12 mouse cellular contexts compared by ENCODE assay signal in the genomic region with DNA sequence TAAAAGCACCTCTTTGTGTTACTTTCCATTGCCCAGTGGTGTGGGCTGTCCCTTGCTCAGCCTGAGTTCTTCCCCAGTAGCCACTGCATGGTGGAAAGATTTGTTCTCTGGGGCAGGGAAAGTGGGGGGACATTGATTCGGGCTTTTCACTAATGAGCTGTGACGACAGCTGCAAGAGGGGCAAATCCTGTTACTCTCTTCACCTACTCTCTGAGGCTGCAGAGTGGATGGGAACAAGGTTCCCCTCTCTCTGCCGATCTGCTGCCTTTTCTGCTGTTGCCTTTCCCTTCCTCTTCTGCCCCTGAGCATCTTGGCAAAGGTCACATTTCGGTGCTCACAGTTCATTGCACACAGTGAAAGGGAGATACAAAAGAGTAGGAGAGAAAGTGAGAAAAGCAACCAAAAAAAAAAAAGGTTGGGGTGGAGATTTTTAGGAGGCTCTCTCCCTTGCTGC. TPM values are rescaled to one million over a fixed set of nuclear protein-coding genes. Genes with fewer than 3 reads are reported as not detected.
A peak's percentile ranks its signal among the peaks of the same experiment; 100 is the strongest.
DNase-seq lines count a peak whose midpoint lies in the region; ATAC-seq lines count a peak whose summit lies in the region.
"Had no signal": no experiment of that assay in that cellular context is flagged by ENCODE, and none has a peak within 500 bp of the region (broad histone marks: within the 10 kb centered on the region; RNA-seq: fewer than 3 reads in every experiment).

No protein-coding gene starts in this region.

- H3K4me2 ChIP-seq in kidney, embryonic 15.5 days = no peak overlapping the region
- H3K4me2 ChIP-seq in kidney, embryonic 16.5 days (replicated peaks; ENCODE audit: low read depth, low read length) = no peak overlapping the region
- 0 out of 2 replicates have a peak overlapping the region, but pooled peaks have one; percentile 25 for H3K4me2 ChIP-seq in hindbrain, embryonic 11.5 days (replicated peaks; ENCODE audit: low read depth, low read length)
- H3K4me2 ChIP-seq in neural tube, embryonic 11.5 days (ENCODE audit: low read depth) = peak overlapping the region; percentile 16

- no peak overlapping the region for H3K4me3 ChIP-seq in kidney, embryonic 15.5 days (replicated peaks)
- no peak overlapping the region for H3K4me3 ChIP-seq in kidney, embryonic 16.5 days (ENCODE audit: low read length)
- no peak overlapping the region for H3K4me3 ChIP-seq in hindbrain, embryonic 11.5 days (ENCODE audit: low read depth, low read length)
- H3K4me3 ChIP-seq in neural tube, embryonic 11.5 days (ENCODE audit: low read depth, low read length) = no peak overlapping the region
- H3K4me3 ChIP-seq: erythroblast, embryonic 14.5 days; left cerebral cortex, adult 2 months had no signal

- intact Hi-C loops in left cerebral cortex, postnatal 10 days (cut with DNase I) = no loop called here

- no peak overlapping the region for H3K9ac ChIP-seq in kidney, embryonic 15.5 days
- H3K9ac ChIP-seq in kidney, embryonic 16.5 days (replicated peaks; ENCODE audit: low read length) = no peak overlapping the region
- H3K9ac ChIP-seq in hindbrain, embryonic 11.5 days (ENCODE audit: low read depth, low read length) = no peak overlapping the region
- no peak overlapping the region for H3K9ac ChIP-seq in neural tube, embryonic 11.5 days (ENCODE audit: low read length)

- no peak for ATAC-seq in kidney, embryonic 15.5 days (replicated peaks; ENCODE audit: low FRiP score)
- no peak for ATAC-seq in kidney, embryonic 16.5 days (ENCODE audit: low FRiP score, low TSS enrichment)
- peak; percentile 82 for ATAC-seq in hindbrain, embryonic 11.5 days (ENCODE audit: low FRiP score)
- ATAC-seq in neural tube, embryonic 11.5 days (ENCODE audit: insufficient read depth, low FRiP score, low TSS enrichment) = peak; percentile 78

- peak; percentile 64 for DNase-seq in embryo, embryonic 11 days
- DNase-seq in hindbrain, embryonic 11.5 days (ENCODE audit: low spot score) = peak; percentile 52
- DNase-seq in neural tube, embryonic 11.5 days (ENCODE audit: low spot score) = peak; percentile 58
- no peak for DNase-seq in thymus, postnatal 4 days
- no peak for DNase-seq in left cerebral cortex, postnatal 10 days (ENCODE audit: extremely low spot score in 1 of 2, low spot score in 2 of 2)
- no peak for DNase-seq in T-cell, adult 2 months (ENCODE audit: low spot score)
- DNase-seq: adrenal gland, adult 8-10 months; lung, postnatal 14 days had no signal

- peaks cover 17% of the 10 kb centered on the region for H3K4me1 ChIP-seq in kidney, embryonic 15.5 days
- peaks cover 17% of the 10 kb centered on the region for H3K4me1 ChIP-seq in kidney, embryonic 16.5 days (ENCODE audit: insufficient read depth, low read length)
- H3K4me1 ChIP-seq in hindbrain, embryonic 11.5 days (replicated peaks; ENCODE audit: control insufficient read depth, insufficient read depth, low read length) = peaks cover 4% of the 10 kb centered on the region; the same call in 1 of the 2 replicates
- H3K4me1 ChIP-seq in neural tube, embryonic 11.5 days (ENCODE audit: control insufficient read depth, insufficient read depth, low read length) = peaks cover 27% of the 10 kb centered on the region

- 9% methylated on average over 4 of the region's 4 CpGs for WGBS in kidney, embryonic 15.5 days
- WGBS in kidney, embryonic 16.5 days = 14% methylated on average over 4 of the region's 4 CpGs
- 1% methylated on average over 4 of the region's 4 CpGs for WGBS in hindbrain, embryonic 11.5 days
- 1% methylated on average over 4 of the region's 4 CpGs for WGBS in neural tube, embryonic 11.5 days

- no peaks in the 10 kb centered on the region for H3K36me3 ChIP-seq in kidney, embryonic 15.5 days
- H3K36me3 ChIP-seq in kidney, embryonic 16.5 days (ENCODE audit: insufficient read depth, low read length) = no peaks in the 10 kb centered on the region
- no peaks in the 10 kb centered on the region for H3K36me3 ChIP-seq in hindbrain, embryonic 11.5 days (ENCODE audit: control insufficient read depth, insufficient read depth, low read length)
- no peaks in the 10 kb centered on the region for H3K36me3 ChIP-seq in neural tube, embryonic 11.5 days (ENCODE audit: control insufficient read depth, insufficient read depth, low read length)

- H3K27ac ChIP-seq in kidney, embryonic 15.5 days = 0 out of 2 replicates have a peak overlapping the region, but pooled peaks have one; percentile 10
- H3K27ac ChIP-seq in kidney, embryonic 16.5 days (ENCODE audit: low read length) = no peak overlapping the region
- peak overlapping the region; percentile 75 for H3K27ac ChIP-seq in hindbrain, embryonic 11.5 days (ENCODE audit: low read depth, low read length)
- H3K27ac ChIP-seq in neural tube, embryonic 11.5 days (ENCODE audit: low read depth, low read length) = peak overlapping the region; percentile 72
- H3K27ac ChIP-seq: left cerebral cortex, adult 2 months had no signal

- H3K27me3 ChIP-seq in kidney, embryonic 15.5 days = no peaks in the 10 kb centered on the region
- H3K27me3 ChIP-seq in kidney, embryonic 16.5 days (ENCODE audit: insufficient read depth, low read length) = no peaks in the 10 kb centered on the region
- H3K27me3 ChIP-seq in hindbrain, embryonic 11.5 days (ENCODE audit: control insufficient read depth, insufficient read depth, low read length) = no peaks in the 10 kb centered on the region
- no peaks in the 10 kb centered on the region for H3K27me3 ChIP-seq in neural tube, embryonic 11.5 days (ENCODE audit: control insufficient read depth, insufficient read depth, low read length)

- H3K9me3 ChIP-seq in kidney, embryonic 15.5 days (replicated peaks) = no peaks in the 10 kb centered on the region
- no peaks in the 10 kb centered on the region for H3K9me3 ChIP-seq in kidney, embryonic 16.5 days (ENCODE audit: low read length)
- no peaks in the 10 kb centered on the region for H3K9me3 ChIP-seq in hindbrain, embryonic 11.5 days (ENCODE audit: control insufficient read depth, low read length)
- no peaks in the 10 kb centered on the region for H3K9me3 ChIP-seq in neural tube, embryonic 11.5 days (ENCODE audit: control insufficient read depth, low read length)

RNA-seq across cellular contexts. Expression of a gene that starts 50.4 kb away (rescaled TPM):
- polyA plus RNA-seq in kidney, embryonic 15.5 days (2015; fragmentation: Nextera tagmentation; extraction: Ambion mirVana) = 5.9 and 6.7 TPM in 2 replicates
- polyA plus RNA-seq in kidney, embryonic 16.5 days (2015; fragmentation: Nextera tagmentation; extraction: Ambion mirVana) = 3.9 and 4.8 TPM in 2 replicates
- polyA plus RNA-seq in hindbrain, embryonic 11.5 days (2014; fragmentation: Nextera tagmentation; extraction: Ambion mirVana) = 18.8 and 27.7 TPM in 2 replicates
- polyA plus RNA-seq in neural tube, embryonic 11.5 days (2014; fragmentation: Nextera tagmentation; extraction: Ambion mirVana) = 18.2 and 20.7 TPM in 2 replicates
- 1 to 10 TPM; 2.2 to 2.9 TPM for total RNA-seq in left cerebral cortex, postnatal 10 days (2021)

RNA-seq across cellular contexts. Expression of a gene that starts 56.8 kb away (rescaled TPM):
- polyA plus RNA-seq in kidney, embryonic 15.5 days (2015; fragmentation: Nextera tagmentation; extraction: Ambion mirVana) = 0.13 TPM in 1 of 2 replicates, not detected in the other
- 0.09 and 0.16 TPM in 2 replicates for polyA plus RNA-seq in kidney, embryonic 16.5 days (2015; fragmentation: Nextera tagmentation; extraction: Ambion mirVana)
- 2.2 and 2.3 TPM in 2 replicates for polyA plus RNA-seq in hindbrain, embryonic 11.5 days (2014; fragmentation: Nextera tagmentation; extraction: Ambion mirVana)
- polyA plus RNA-seq in neural tube, embryonic 11.5 days (2014; fragmentation: Nextera tagmentation; extraction: Ambion mirVana) = 1.8 and 1.9 TPM in 2 replicates
- 10 to 100 TPM; 43.8 to 48.3 TPM for total RNA-seq in left cerebral cortex, postnatal 10 days (2021)

Comparison
In these comparisons a context has a peak if more than half of its experiments do, and no peak if none do; other contexts are left out.
1. ATAC-seq: peak in hindbrain, embryonic 11.5 days (single experiment) and neural tube, embryonic 11.5 days (single experiment); none in kidney, embryonic 15.5 days (single experiment) and kidney, embryonic 16.5 days (single experiment).
2. H3K4me2 ChIP-seq: peak in hindbrain, embryonic 11.5 days (single experiment) and neural tube, embryonic 11.5 days (single experiment); none in kidney, embryonic 15.5 days (single experiment) and kidney, embryonic 16.5 days (single experiment).
3. DNase-seq: peak in embryo, embryonic 11 days (single experiment), hindbrain, embryonic 11.5 days (single experiment) and neural tube, embryonic 11.5 days (single experiment); none in thymus, postnatal 4 days (single experiment), left cerebral cortex, postnatal 10 days (0 of 2) and T-cell, adult 2 months (single experiment).